Mouse (Mus musculus): ENCODE results near the gene Padi2. TPM values are rescaled to one million over a fixed set of nuclear protein-coding genes. Genes with fewer than 3 reads are reported as not detected.

Padi2 gene
- total RNA-seq, 4 experiments from 2014 or later: 2.4 to 3.1 (median 2.8) TPM

- no peak for DNase-seq
These were observed 82.7 kb downstream of the Padi2 start for GRCm38 (mm10) chr4:140988706-140989290.

GRCm38 (mm10) chr4:140989447-140989846 lies 83.3 kb downstream of the Padi2 start:
- DNase-seq: no peak

GRCm38 (mm10) chr4:140992215-140992614 lies 86.1 kb downstream of the Padi2 start:
- no peak for DNase-seq

- no peak for DNase-seq
These were observed 87.7 kb downstream of the Padi2 start for GRCm38 (mm10) chr4:140993846-140994245.

GRCm38 (mm10) chr4:140995811-140996210 lies 89.7 kb downstream of the Padi2 start:
- no peak for DNase-seq

- DNase-seq: no peak
These were observed 90.7 kb downstream of the Padi2 start for GRCm38 (mm10) chr4:140996812-140997211.

Other genes starting within 250 kb of the Padi2 start
- 10 to 100 TPM; 13.3 to 46.3 (median 28.5) TPM for gene Arhgef10l, start 240.3 kb upstream of the Padi2 start, total RNA-seq (2022)
- 10 to 100 TPM; 71.0 to 87.5 (median 77.3) TPM for gene Rcc2, start 205.8 kb upstream of the Padi2 start, total RNA-seq (2022)
- not detected for gene Padi6, start 163.7 kb upstream of the Padi2 start, total RNA-seq (2022)
- 1 to 10 TPM in 1 of 4 experiments, under 1 TPM in 3; 0.27 to 1.1 (median 0.35) TPM for gene Padi4, start 132.1 kb upstream of the Padi2 start, total RNA-seq (2022)
- not detected for gene Padi3, start 95.7 kb upstream of the Padi2 start, total RNA-seq (2022)
- not detected for gene Padi1, start 60.6 kb upstream of the Padi2 start, total RNA-seq (2022)
- 100 to 1,000 TPM; 248 to 401 (median 344) TPM for gene Sdhb, start 54.9 kb downstream of the Padi2 start, total RNA-seq (2022)
- gene Atp13a2, start 80.5 kb downstream of the Padi2 start, total RNA-seq (2022): 10 to 100 TPM; 40.4 to 56.6 (median 46.2) TPM
- gene Mfap2, start 104.1 kb downstream of the Padi2 start, total RNA-seq (2022): 10 to 100 TPM in 2 of 4 experiments, 1 to 10 TPM in 2; 9.1 to 12.3 (median 10.3) TPM
- gene Crocc, start 154.2 kb downstream of the Padi2 start, total RNA-seq (2022): 10 to 100 TPM in 3 of 4 experiments, 1 to 10 TPM in 1; 8.4 to 22.2 (median 13.2) TPM
- gene Necap2, start 172.0 kb downstream of the Padi2 start, total RNA-seq (2022): 10 to 100 TPM; 55.4 to 82.5 (median 71.9) TPM
- gene Spata21, start 182.0 kb downstream of the Padi2 start, total RNA-seq (2022): not detected
- 100 to 1,000 TPM in 3 of 4 experiments, 10 to 100 TPM in 1; 96.1 to 123 (median 115) TPM for gene Szrd1, start 233.4 kb downstream of the Padi2 start, total RNA-seq (2022)
- gene Fbxo42, start 241.6 kb downstream of the Padi2 start, total RNA-seq (2022): 10 to 100 TPM; 24.5 to 32.1 (median 29.0) TPM